Mouse (Mus musculus) intestine, postnatal 0 days (tissue): ENCODE measurements around the gene Synj2bp. TPM values are rescaled to one million over a fixed set of nuclear protein-coding genes. Genes with fewer than 3 reads are reported as not detected.
A peak's percentile ranks its signal among the peaks of the same experiment; 100 is the strongest.
"Not testable (repeated sequence)": the region's sequence is repeated elsewhere in the genome, so short reads cannot be mapped to it uniquely, and the experiment has no call there.

ENCODE experiments used
- ATAC-seq: fragments of 200-750 bp; cut with Nextera tagmentation; 2 replicates; pipeline ENCODE4 v1.8.0; 2017; ENCODE audit warnings: mild to moderate bottlenecking, moderate TSS enrichment, moderate library complexity
- H3K27ac ChIP-seq: fragments of 300-500 bp; sonication (generic); 2 replicates; pipeline ENCODE4 v1.5.1; 2014; ENCODE audit warnings: mild to moderate bottlenecking, low read depth, low read length, moderate library complexity
- H3K27me3 ChIP-seq: fragments of 300-500 bp; sonication (generic); replicated peaks from 2 replicates; pipeline ENCODE4 v1.6.1; 2014; ENCODE audit warnings: low read length, mixed read lengths; ENCODE audit not compliant: control insufficient read depth, insufficient read depth
- H3K36me3 ChIP-seq: fragments of 300-500 bp; sonication (generic); 2 replicates; pipeline ENCODE4 v1.6.1; 2014; ENCODE audit warnings: mild to moderate bottlenecking, moderate library complexity; ENCODE audit not compliant: control insufficient read depth, insufficient read depth
- H3K4me1 ChIP-seq: fragments of 300-500 bp; sonication (generic); replicated peaks from 2 replicates; pipeline ENCODE4 v1.6.1; 2014; ENCODE audit warnings: antibody characterized with exemption, low read length, mixed read lengths; ENCODE audit not compliant: control insufficient read depth, insufficient read depth
- H3K4me2 ChIP-seq: fragments of 300-500 bp; sonication (generic); replicated peaks from 2 replicates; pipeline ENCODE4 v1.6.1; 2014; ENCODE audit warnings: low read depth, mild to moderate bottlenecking, moderate library complexity
- H3K4me3 ChIP-seq: fragments of 300-500 bp; sonication (generic); 2 replicates; pipeline ENCODE4 v1.5.1; 2014; ENCODE audit warnings: low read depth, low read length
- H3K9ac ChIP-seq: fragments of 300-500 bp; sonication (generic); 2 replicates; pipeline ENCODE4 v1.6.1; 2014; ENCODE audit warnings: mild to moderate bottlenecking, low read depth, low read length
- H3K9me3 ChIP-seq: fragments of 300-500 bp; sonication (generic); 2 replicates; pipeline ENCODE4 v1.6.1; 2016; ENCODE audit warnings: mixed run types; ENCODE audit not compliant: control insufficient read depth
- CTCF ChIP-seq: sonication (generic); IDR thresholded peaks from 2 replicates; pipeline ENCODE4 v1.5.1; 2016; ENCODE audit warnings: low read depth, mild to moderate bottlenecking, control low read depth, antibody characterized with exemption, moderate library complexity
- WGBS: fragments of 180-500 bp; shearing (Covaris S2); extraction: QIAGEN DNeasy Blood & Tissue Kit; methylation state at CpG from one replicate; pipeline ENCODE4 v1.1.7; 2014; 5-methylcytosine and 5-hydroxymethylcytosine counted together
- polyA plus RNA-seq: library from polyadenylated mRNA; unstranded; fragments of >200 nt; fragmentation: Nextera tagmentation; extraction: Ambion mirVana; gene quantifications from 2 replicates; pipeline ENCODE4 v1.2.1, GENCODE M21; 2015

The Synj2bp gene
- polyA plus RNA-seq, 1 experiment from 2014 or later, result 37.1 TPM

GRCm38 (mm10) chr12:81533029-81533419 is 313 bp upstream of the Synj2bp start:
- Histone ChIP-seq H3K9me3 (no peaks in the 10 kb centered on the region), H3K4me2 (peak overlapping the region; percentile 70), H3K4me3 (peak overlapping the region; percentile 89), H3K4me1 (0 out of 2 replicates have a peak, but pooled peaks cover 4% of the 10 kb centered on the region), H3K9ac (peak overlapping the region; percentile 73; the same call in 1 of the 2 replicates), H3K27me3 (no peaks in the 10 kb centered on the region), H3K27ac (peak overlapping the region; percentile 83; the same call in 1 of the 2 replicates), H3K36me3 (no peaks in the 10 kb centered on the region)
- no peak for ATAC-seq
- TF ChIP-seq CTCF, result no peak
- WGBS, result 29% methylated on average over 4 of the region's 4 CpGs

GRCm38 (mm10) chr12:81530587-81530986 is 2.1 kb downstream of the Synj2bp start:
- H3K9me3 ChIP-seq, H3K27me3 ChIP-seq, H3K9ac ChIP-seq, H3K4me1 ChIP-seq, H3K4me3 ChIP-seq, H3K4me2 ChIP-seq, H3K27ac ChIP-seq, H3K36me3 ChIP-seq, ATAC-seq: not testable (repeated sequence)
- 79% methylated on average over 6 of the region's 8 CpGs for WGBS

- not testable (repeated sequence) for ATAC-seq, H3K27ac ChIP-seq, H3K4me1 ChIP-seq, H3K4me3 ChIP-seq, H3K9ac ChIP-seq, H3K4me2 ChIP-seq, H3K27me3 ChIP-seq, H3K9me3 ChIP-seq
- peaks cover 13% of the 10 kb centered on the region; the same call in 1 of the 2 replicates for H3K36me3 ChIP-seq
- WGBS, result 97% methylated on average over 9 of the region's 9 CpGs
These were observed 35.8 kb downstream of the Synj2bp start for GRCm38 (mm10) chr12:81496906-81497305.

- no peak for TF ChIP-seq CTCF
- Histone ChIP-seq H3K27ac (no peak overlapping the region), H3K4me3 (no peak overlapping the region), H3K4me2 (no peak overlapping the region), H3K4me1 (no peaks in the 10 kb centered on the region), H3K9ac (no peak overlapping the region), H3K9me3 (no peaks in the 10 kb centered on the region), H3K27me3 (no peaks in the 10 kb centered on the region), H3K36me3 (peaks cover 6% of the 10 kb centered on the region; the same call in 1 of the 2 replicates)
- 53% methylated on average over 5 of the region's 5 CpGs for WGBS
- peak; percentile 86 for ATAC-seq
These were observed 42.2 kb downstream of the Synj2bp start for GRCm38 (mm10) chr12:81490491-81490890.

GRCm38 (mm10) chr12:81485311-81485710 is 47.4 kb downstream of the Synj2bp start:
- H3K4me1 ChIP-seq, result no peaks in the 10 kb centered on the region
- H3K27me3 ChIP-seq, result no peaks in the 10 kb centered on the region
- peak overlapping the region; percentile 70 for H3K4me2 ChIP-seq
- WGBS, result 50% methylated on average over 6 of the region's 6 CpGs
- peak overlapping the region; percentile 94 for H3K27ac ChIP-seq
- TF ChIP-seq CTCF, result no peak
- H3K4me3 ChIP-seq, result peak overlapping the region; percentile 79
- no peak overlapping the region for H3K9ac ChIP-seq
- no peak for ATAC-seq
- no peaks in the 10 kb centered on the region for H3K9me3 ChIP-seq
- no peaks in the 10 kb centered on the region for H3K36me3 ChIP-seq

GRCm38 (mm10) chr12:81484727-81485191 is 48.0 kb downstream of the Synj2bp start, which contains the start of gene Cox16:
Cox16 (minus strand) TSS chr12:81485127.
- peak within 1 kb of the TSS; percentile 94 for H3K27ac ChIP-seq
- TF ChIP-seq CTCF, result no peak
- peak within 1 kb of the TSS; percentile 79 for H3K4me3 ChIP-seq
- peak within 1 kb of the TSS; percentile 61 for H3K9ac ChIP-seq
- no peaks in the 10 kb centered on the region for H3K27me3 ChIP-seq
- peak; percentile 97 for ATAC-seq
- no peaks in the 10 kb centered on the region for H3K9me3 ChIP-seq
- H3K36me3 ChIP-seq, result no peaks in the 10 kb centered on the region; the same call in 1 of the 2 replicates
- H3K4me1 ChIP-seq, result no peaks in the 10 kb centered on the region
- under 1% methylated on average over 31 of the region's 31 CpGs for WGBS
- H3K4me2 ChIP-seq, result peak within 1 kb of the TSS; percentile 70
